Mouse (Mus musculus) stomach, embryonic 14.5 days (tissue): ENCODE data around the gene Itgb5. TPM values are rescaled to one million over a fixed set of nuclear protein-coding genes. Genes with fewer than 3 reads are reported as not detected.

Experiments used
- ATAC-seq: fragments of 200-750 bp; cut with Nextera tagmentation; 2 replicates; pipeline ENCODE4 v1.8.0; 2017; ENCODE audit warnings: low read depth, moderate TSS enrichment; ENCODE audit not compliant: insufficient number of reproducible peaks, insufficient read depth, low FRiP score
- H3K27ac ChIP-seq: fragments of 300-500 bp; sonication (generic); 2 replicates; pipeline ENCODE4 v1.5.1; 2014; ENCODE audit warnings: mild to moderate bottlenecking, low read length, moderate library complexity, mixed read lengths
- H3K27me3 ChIP-seq: fragments of 300-500 bp; sonication (generic); 2 replicates; pipeline ENCODE4 v1.6.1; 2014; ENCODE audit warnings: low read length, control low read depth, mixed read lengths; ENCODE audit not compliant: control insufficient read depth, insufficient read depth
- H3K36me3 ChIP-seq: fragments of 300-500 bp; sonication (generic); 2 replicates; pipeline ENCODE4 v1.6.1; 2014; ENCODE audit warnings: mild to moderate bottlenecking, control low read depth, low read length, moderate library complexity, mixed read lengths; ENCODE audit not compliant: control insufficient read depth, insufficient read depth
- H3K4me1 ChIP-seq: fragments of 300-500 bp; sonication (generic); 2 replicates; pipeline ENCODE4 v1.6.1; 2014; ENCODE audit warnings: low read length, control low read depth, mixed read lengths; ENCODE audit not compliant: control insufficient read depth, insufficient read depth
- H3K4me2 ChIP-seq: fragments of 300-500 bp; sonication (generic); replicated peaks from 2 replicates; pipeline ENCODE4 v1.6.1; 2014; ENCODE audit warnings: low read depth, low read length, control low read depth
- H3K4me3 ChIP-seq: fragments of 300-500 bp; sonication (generic); 2 replicates; pipeline ENCODE4 v1.5.1; 2014; ENCODE audit warnings: low read depth, low read length, control low read depth
- H3K9ac ChIP-seq: fragments of 300-500 bp; sonication (generic); replicated peaks from 2 replicates; pipeline ENCODE4 v1.6.1; 2014; ENCODE audit warnings: low read depth, mild to moderate bottlenecking, control low read depth, low read length, moderate library complexity, mixed read lengths
- H3K9me3 ChIP-seq: fragments of 300-500 bp; sonication (generic); 2 replicates; pipeline ENCODE4 v1.6.1; 2016; ENCODE audit warnings: low read depth, low read length, control low read depth; ENCODE audit not compliant: control insufficient read depth
- WGBS: fragments of 180-500 bp; shearing (Covaris S2); extraction: QIAGEN DNeasy Blood & Tissue Kit; methylation state at CpG from one replicate; pipeline ENCODE4 v1.1.7; 2014; 5-methylcytosine and 5-hydroxymethylcytosine counted together
- polyA plus RNA-seq: library from polyadenylated mRNA; unstranded; fragments of >200 nt; fragmentation: Nextera tagmentation; extraction: Ambion mirVana; gene quantifications from 2 replicates; pipeline ENCODE4 v1.2.1, GENCODE M21; 2014

The Itgb5 gene
- polyA plus RNA-seq, 1 experiment from 2014 or later, result 37.2 TPM

GRCm38 (mm10) chr16:33795106-33795505 is 34.4 kb upstream of the Itgb5 start:
- 71% methylated on average over 4 of the region's 4 CpGs for WGBS
- Histone ChIP-seq H3K4me3 (no peak overlapping the region), H3K9ac (no peak overlapping the region), H3K4me1 (no peaks in the 10 kb centered on the region), H3K9me3 (no peaks in the 10 kb centered on the region), H3K36me3 (no peaks in the 10 kb centered on the region), H3K4me2 (no peak overlapping the region), H3K27me3 (no peaks in the 10 kb centered on the region), H3K27ac (no peak overlapping the region)
- no peak for ATAC-seq

- H3K9me3 ChIP-seq, result no peaks in the 10 kb centered on the region
- no peak overlapping the region for H3K4me3 ChIP-seq
- no peaks in the 10 kb centered on the region for H3K27me3 ChIP-seq
- no peak overlapping the region for H3K4me2 ChIP-seq
- no peak overlapping the region for H3K27ac ChIP-seq
- H3K4me1 ChIP-seq, result no peaks in the 10 kb centered on the region
- WGBS, result 64% methylated on average over 6 of the region's 6 CpGs
- no peak for ATAC-seq
- H3K9ac ChIP-seq, result no peak overlapping the region
- H3K36me3 ChIP-seq, result no peaks in the 10 kb centered on the region
Observed at GRCm38 (mm10) chr16:33795887-33796286, 33.6 kb upstream of the Itgb5 start.

- Histone ChIP-seq H3K9me3 (no peaks in the 10 kb centered on the region), H3K4me3 (no peak overlapping the region), H3K4me1 (no peaks in the 10 kb centered on the region), H3K27me3 (no peaks in the 10 kb centered on the region), H3K9ac (no peak overlapping the region), H3K4me2 (no peak overlapping the region), H3K36me3 (no peaks in the 10 kb centered on the region), H3K27ac (no peak overlapping the region)
- ATAC-seq, result no peak
- 87% methylated on average over 3 of the region's 3 CpGs for WGBS
Observed at GRCm38 (mm10) chr16:33796756-33797155, 32.7 kb upstream of the Itgb5 start.

GRCm38 (mm10) chr16:33797860-33798259 is 31.6 kb upstream of the Itgb5 start:
- Histone ChIP-seq H3K27me3 (no peaks in the 10 kb centered on the region), H3K36me3 (no peaks in the 10 kb centered on the region), H3K27ac (no peak overlapping the region), H3K9me3 (no peaks in the 10 kb centered on the region), H3K4me3 (no peak overlapping the region), H3K9ac (no peak overlapping the region), H3K4me2 (no peak overlapping the region), H3K4me1 (no peaks in the 10 kb centered on the region)
- no peak for ATAC-seq
- 50% methylated on average over 5 of the region's 5 CpGs for WGBS

GRCm38 (mm10) chr16:33810002-33810401 is 19.5 kb upstream of the Itgb5 start:
- WGBS, result 77% methylated on average over 3 of the region's 3 CpGs

GRCm38 (mm10) chr16:33818413-33819165 is 10.9 kb upstream of the Itgb5 start:
- ATAC-seq, result no peak
- Histone ChIP-seq H3K4me3 (no peak overlapping the region), H3K27ac (no peak overlapping the region), H3K9me3 (no peaks in the 10 kb centered on the region), H3K4me2 (no peak overlapping the region), H3K27me3 (no peaks in the 10 kb centered on the region), H3K9ac (no peak overlapping the region), H3K36me3 (no peaks in the 10 kb centered on the region), H3K4me1 (no peaks in the 10 kb centered on the region)
- WGBS, result 82% methylated on average over 7 of the region's 7 CpGs

More at GRCm38 (mm10) chr16:33810002-33810401, 19.5 kb upstream of the Itgb5 start:
- Histone ChIP-seq H3K9me3 (peaks cover 3% of the 10 kb centered on the region; the same call in 1 of the 2 replicates), H3K36me3 (no peaks in the 10 kb centered on the region), H3K27ac (no peak overlapping the region), H3K4me1 (no peaks in the 10 kb centered on the region), H3K4me3 (no peak overlapping the region), H3K4me2 (no peak overlapping the region), H3K9ac (no peak overlapping the region), H3K27me3 (no peaks in the 10 kb centered on the region)
- ATAC-seq, result no peak

GRCm38 (mm10) chr16:33820269-33821178 is 8.9 kb upstream of the Itgb5 start:
- no peak overlapping the region for H3K27ac ChIP-seq
- H3K4me2 ChIP-seq, result no peak overlapping the region
- no peak overlapping the region for H3K9ac ChIP-seq
- no peak overlapping the region for H3K4me3 ChIP-seq
- no peaks in the 10 kb centered on the region for H3K27me3 ChIP-seq
- ATAC-seq, result no peak
- WGBS, result 19% methylated on average over 17 of the region's 17 CpGs
- H3K9me3 ChIP-seq, result no peaks in the 10 kb centered on the region
- no peaks in the 10 kb centered on the region for H3K4me1 ChIP-seq
- H3K36me3 ChIP-seq, result no peaks in the 10 kb centered on the region

- Histone ChIP-seq H3K4me3 (no peak overlapping the region), H3K27me3 (no peaks in the 10 kb centered on the region), H3K36me3 (no peaks in the 10 kb centered on the region), H3K9me3 (no peaks in the 10 kb centered on the region), H3K4me1 (0 out of 2 replicates have a peak, but pooled peaks cover 4% of the 10 kb centered on the region), H3K4me2 (no peak overlapping the region), H3K27ac (no peak overlapping the region), H3K9ac (no peak overlapping the region)
- 85% methylated on average over 6 of the region's 6 CpGs for WGBS
- no peak for ATAC-seq
Observed at GRCm38 (mm10) chr16:33824603-33825002, 4.9 kb upstream of the Itgb5 start.
